Mouse (Mus musculus) stomach, embryonic 16.5 days (tissue): ENCODE results near the gene Vasp. TPM values are rescaled to one million over a fixed set of nuclear protein-coding genes. Genes with fewer than 3 reads are reported as not detected.

Experiments used
- ATAC-seq: fragments of 200-750 bp; cut with Nextera tagmentation; 2 replicates; pipeline ENCODE4 v1.8.0; 2017; ENCODE audit warnings: moderate number of reproducible peaks, moderate TSS enrichment; ENCODE audit not compliant: insufficient read depth, low FRiP score
- H3K27ac ChIP-seq: fragments of 300-500 bp; sonication (generic); 2 replicates; pipeline ENCODE4 v1.5.1; 2014; ENCODE audit warnings: low read length
- H3K27me3 ChIP-seq: fragments of 300-500 bp; sonication (generic); 2 replicates; pipeline ENCODE4 v1.6.1; 2014; ENCODE audit warnings: low read length, control low read depth, mixed read lengths; ENCODE audit not compliant: control insufficient read depth, insufficient read depth
- H3K36me3 ChIP-seq: fragments of 300-500 bp; sonication (generic); 2 replicates; pipeline ENCODE4 v1.6.1; 2014; ENCODE audit warnings: low read length; ENCODE audit not compliant: control insufficient read depth, insufficient read depth
- H3K4me1 ChIP-seq: fragments of 300-500 bp; sonication (generic); 2 replicates; pipeline ENCODE4 v1.6.1; 2014; ENCODE audit warnings: low read length, control low read depth, mixed read lengths; ENCODE audit not compliant: control insufficient read depth, insufficient read depth
- H3K4me2 ChIP-seq: fragments of 300-500 bp; sonication (generic); 2 replicates; pipeline ENCODE4 v1.6.1; 2014; ENCODE audit warnings: low read depth, low read length, mixed read lengths
- H3K4me3 ChIP-seq: fragments of 300-500 bp; sonication (generic); replicated peaks from 2 replicates; pipeline ENCODE4 v1.5.1; 2014; ENCODE audit warnings: mild to moderate bottlenecking, low read length
- H3K9ac ChIP-seq: fragments of 300-500 bp; sonication (generic); 2 replicates; pipeline ENCODE4 v1.6.1; 2014; ENCODE audit warnings: low read length
- H3K9me3 ChIP-seq: fragments of 300-500 bp; sonication (generic); replicated peaks from 2 replicates; pipeline ENCODE4 v1.6.1; 2016; ENCODE audit warnings: low read length, control low read depth; ENCODE audit not compliant: control insufficient read depth
- WGBS: fragments of 180-500 bp; shearing (Covaris S2); extraction: QIAGEN DNeasy Blood & Tissue Kit; methylation state at CpG from one replicate; pipeline ENCODE4 v1.1.7; 2014; 5-methylcytosine and 5-hydroxymethylcytosine counted together
- polyA plus RNA-seq: library from polyadenylated mRNA; unstranded; fragments of >200 nt; fragmentation: Nextera tagmentation; extraction: Ambion mirVana; gene quantifications from 2 replicates; pipeline ENCODE4 v1.2.1, GENCODE M21; 2015

Gene Vasp
- 77.8 and 85.6 TPM in 2 replicates for polyA plus RNA-seq

DNA sequence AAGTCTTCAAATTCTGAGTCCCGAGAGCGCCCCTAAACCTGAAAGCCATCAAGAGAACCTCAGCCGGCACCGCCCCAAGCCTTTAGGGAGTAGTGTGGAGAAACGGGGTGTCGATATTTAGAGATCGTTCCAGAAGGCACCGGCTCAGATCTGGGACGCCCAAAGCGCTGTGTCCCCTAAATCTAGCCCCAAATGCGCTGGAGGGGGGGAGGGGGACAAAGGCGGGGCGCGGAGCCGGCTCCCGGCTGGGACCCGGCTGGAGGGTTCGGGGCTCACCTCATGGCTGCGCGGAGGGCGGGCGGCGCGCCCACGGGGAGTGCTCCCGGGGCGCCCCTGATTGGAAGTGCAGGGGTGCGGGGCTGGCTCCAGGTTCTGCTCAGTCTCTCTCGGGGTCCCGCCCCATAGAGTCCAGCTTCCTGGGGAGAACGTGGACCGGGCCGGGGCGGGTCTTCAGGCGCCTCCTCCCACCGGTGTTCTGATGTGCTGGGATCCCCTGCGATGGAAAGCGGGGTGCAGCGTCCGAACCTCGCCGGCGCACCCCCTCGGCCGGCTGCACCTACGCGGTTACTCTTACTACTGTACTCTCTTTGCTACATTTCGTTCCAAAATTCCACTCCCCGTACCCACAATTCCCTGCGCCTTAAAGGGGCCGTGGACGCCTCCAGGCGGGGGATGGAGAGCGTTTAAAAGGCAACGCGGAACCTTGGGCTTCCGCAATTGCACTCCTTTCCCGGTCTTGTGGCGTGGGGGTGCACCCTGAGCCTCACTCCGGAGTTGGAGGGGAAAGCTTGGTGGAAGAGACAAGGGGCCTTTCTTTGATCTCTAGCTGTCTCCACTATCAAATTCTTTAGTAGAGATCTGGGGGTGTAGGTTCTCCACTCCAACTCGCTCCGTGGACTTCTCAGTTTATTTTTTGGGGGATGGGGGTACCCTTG, at the start of gene Vasp:
Gene Vasp (minus strand): TSS at position 580 of the 935 bp plus-strand sequence.
- H3K9ac ChIP-seq = peak within 1 kb of the TSS; percentile 96
- H3K27ac ChIP-seq = peak within 1 kb of the TSS; percentile 96
- no peaks in the 10 kb centered on the region for H3K9me3 ChIP-seq
- peak; percentile 68 for ATAC-seq
- H3K27me3 ChIP-seq = no peaks in the 10 kb centered on the region
- H3K4me3 ChIP-seq = peak within 1 kb of the TSS; percentile 98
- H3K4me1 ChIP-seq = peaks cover 28% of the 10 kb centered on the region
- WGBS = under 1% methylated on average over 62 of the region's 62 CpGs
- H3K4me2 ChIP-seq = peak within 1 kb of the TSS; percentile 90
- H3K36me3 ChIP-seq = no peaks in the 10 kb centered on the region

DNA sequence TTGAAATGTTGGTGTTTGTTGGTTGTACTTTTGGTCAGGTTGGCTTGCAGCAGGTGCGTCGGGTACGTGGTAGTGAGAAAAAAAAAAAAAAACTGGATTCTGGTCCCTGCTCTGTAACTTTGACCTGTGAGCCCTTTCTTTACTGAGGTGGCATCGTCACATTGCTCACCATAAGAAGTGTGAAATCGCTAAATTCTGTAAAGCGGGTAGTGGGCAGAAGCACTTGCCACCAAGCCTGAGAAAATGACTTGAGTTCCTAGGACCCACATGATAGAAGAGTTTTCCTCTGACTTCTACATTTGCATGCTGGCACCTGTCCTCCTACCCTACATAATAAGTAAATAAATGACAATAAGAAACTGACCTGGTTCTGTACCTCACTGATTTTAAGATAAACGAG, 49.0 kb upstream of the Vasp start:
- no peaks in the 10 kb centered on the region for H3K9me3 ChIP-seq
- no peak for ATAC-seq
- H3K36me3 ChIP-seq = no peaks in the 10 kb centered on the region
- H3K27me3 ChIP-seq = no peaks in the 10 kb centered on the region; the same call in 1 of the 2 replicates
- H3K4me3 ChIP-seq = peak overlapping the region; percentile 55
- H3K27ac ChIP-seq = no peak overlapping the region
- peaks cover 13% of the 10 kb centered on the region for H3K4me1 ChIP-seq
- H3K4me2 ChIP-seq = peak overlapping the region; percentile 87
- peak overlapping the region; percentile 58; the same call in 1 of the 2 replicates for H3K9ac ChIP-seq
- 37% methylated on average over 7 of the region's 7 CpGs for WGBS

DNA sequence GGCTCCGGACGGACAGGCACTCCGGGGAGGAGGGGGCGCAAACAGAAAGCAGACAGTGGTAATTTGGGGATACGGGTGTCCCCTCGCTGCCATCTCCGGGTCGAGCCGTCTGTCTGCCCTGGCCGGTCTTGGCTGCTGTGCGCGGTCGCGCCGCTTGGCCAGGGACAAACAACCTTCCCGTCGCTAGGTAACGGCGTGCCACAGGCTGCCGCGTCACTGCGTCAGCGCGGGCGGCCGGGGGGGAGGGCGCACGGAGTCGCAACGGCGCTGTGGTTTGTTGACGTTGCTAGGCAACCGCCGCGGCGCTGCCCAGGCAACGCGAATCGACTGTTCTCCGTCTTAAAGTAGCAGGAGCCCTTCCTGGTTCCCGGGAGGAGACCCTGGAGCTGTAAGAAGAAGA, 48.3 kb upstream of the Vasp start:
- Histone ChIP-seq H3K4me3 (peak overlapping the region; percentile 55), H3K27me3 (no peaks in the 10 kb centered on the region; the same call in none of the 2 replicates), H3K27ac (no peak overlapping the region; the same call in 1 of the 2 replicates), H3K4me2 (peak overlapping the region; percentile 87), H3K9ac (peak overlapping the region; percentile 70), H3K9me3 (no peaks in the 10 kb centered on the region), H3K4me1 (peaks cover 13% of the 10 kb centered on the region), H3K36me3 (no peaks in the 10 kb centered on the region)
- WGBS = under 1% methylated on average over 41 of the region's 41 CpGs
- peak; percentile 93 for ATAC-seq

DNA sequence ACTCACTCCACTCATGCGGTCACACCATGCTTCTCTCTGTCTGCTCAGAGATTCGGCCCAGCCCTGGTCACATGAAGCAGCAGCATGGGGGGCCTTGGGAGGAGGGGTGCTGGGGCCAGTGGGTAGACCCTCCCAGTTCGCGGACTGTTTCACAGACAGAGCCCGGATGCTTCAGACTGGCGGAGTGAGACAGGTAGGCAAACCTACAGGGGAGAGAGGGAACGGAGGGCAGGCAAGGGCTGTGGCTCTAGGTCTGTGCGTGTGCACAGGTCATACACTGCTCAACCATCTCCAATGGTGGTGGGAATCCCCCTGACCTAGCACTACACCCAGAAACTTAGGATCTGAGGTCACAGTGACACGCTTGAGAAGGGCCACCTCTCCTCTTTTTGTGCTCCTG, 47.8 kb upstream of the Vasp start:
- H3K27me3 ChIP-seq = no peaks in the 10 kb centered on the region; the same call in none of the 2 replicates
- H3K4me2 ChIP-seq = peak overlapping the region; percentile 87
- no peaks in the 10 kb centered on the region for H3K9me3 ChIP-seq
- ATAC-seq = peak; percentile 62; the same call in 1 of the 2 replicates
- peaks cover 13% of the 10 kb centered on the region for H3K4me1 ChIP-seq
- no peak overlapping the region; the same call in 1 of the 2 replicates for H3K27ac ChIP-seq
- H3K9ac ChIP-seq = peak overlapping the region; percentile 70
- H3K36me3 ChIP-seq = no peaks in the 10 kb centered on the region
- H3K4me3 ChIP-seq = peak overlapping the region; percentile 55
- 15% methylated on average over 9 of the region's 9 CpGs for WGBS

DNA sequence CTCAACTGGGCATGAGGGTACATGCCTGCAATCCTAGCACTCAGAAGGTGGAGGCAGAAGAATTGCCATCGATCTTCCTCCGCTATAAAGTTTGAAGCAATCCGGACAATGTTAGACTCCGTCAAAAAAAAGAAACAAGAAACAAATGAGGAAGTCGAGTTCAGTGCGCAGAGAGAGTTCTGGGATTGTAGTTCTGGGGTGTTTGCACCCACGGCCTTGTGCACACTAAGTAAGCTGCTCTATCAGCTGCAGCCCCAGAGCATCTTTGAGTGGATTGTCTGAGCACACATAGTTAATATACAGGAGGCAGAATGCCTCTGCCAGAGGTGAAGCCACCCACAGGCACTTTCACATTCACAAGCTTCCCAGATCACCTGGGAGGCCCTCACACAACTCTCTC, 47.1 kb upstream of the Vasp start:
- Histone ChIP-seq H3K36me3 (no peaks in the 10 kb centered on the region), H3K4me3 (no peak overlapping the region), H3K4me1 (peaks cover 13% of the 10 kb centered on the region), H3K27ac (no peak overlapping the region), H3K4me2 (no peak overlapping the region), H3K27me3 (no peaks in the 10 kb centered on the region; the same call in none of the 2 replicates), H3K9me3 (no peaks in the 10 kb centered on the region), H3K9ac (no peak overlapping the region)
- no peak for ATAC-seq
- 65% methylated on average over 7 of the region's 7 CpGs for WGBS

DNA sequence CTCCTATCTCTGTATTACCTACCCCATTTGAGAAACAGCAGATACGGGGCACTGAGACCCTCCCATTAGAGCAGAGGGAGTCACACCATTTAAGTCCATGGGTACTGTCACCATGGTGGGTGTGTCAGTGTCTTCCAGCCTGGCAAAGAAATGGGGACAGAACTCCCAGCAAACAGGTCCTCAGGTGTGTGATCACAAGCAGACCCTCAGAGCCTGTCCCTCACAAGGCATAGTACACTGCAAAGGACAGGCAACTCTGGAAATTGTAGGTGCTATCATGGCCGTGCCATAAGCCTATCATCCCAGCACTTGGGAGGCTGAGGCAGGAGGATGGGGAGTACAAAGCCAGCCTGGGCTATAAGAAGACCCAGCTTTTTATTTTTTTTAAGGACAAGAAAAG, 46.6 kb upstream of the Vasp start:
- Histone ChIP-seq H3K27ac (no peak overlapping the region), H3K4me2 (no peak overlapping the region), H3K27me3 (no peaks in the 10 kb centered on the region; the same call in none of the 2 replicates), H3K9ac (no peak overlapping the region), H3K4me3 (no peak overlapping the region), H3K36me3 (no peaks in the 10 kb centered on the region), H3K9me3 (no peaks in the 10 kb centered on the region), H3K4me1 (peaks cover 13% of the 10 kb centered on the region)
- ATAC-seq = no peak
- WGBS = 56% methylated on average over 2 of the region's 2 CpGs

DNA sequence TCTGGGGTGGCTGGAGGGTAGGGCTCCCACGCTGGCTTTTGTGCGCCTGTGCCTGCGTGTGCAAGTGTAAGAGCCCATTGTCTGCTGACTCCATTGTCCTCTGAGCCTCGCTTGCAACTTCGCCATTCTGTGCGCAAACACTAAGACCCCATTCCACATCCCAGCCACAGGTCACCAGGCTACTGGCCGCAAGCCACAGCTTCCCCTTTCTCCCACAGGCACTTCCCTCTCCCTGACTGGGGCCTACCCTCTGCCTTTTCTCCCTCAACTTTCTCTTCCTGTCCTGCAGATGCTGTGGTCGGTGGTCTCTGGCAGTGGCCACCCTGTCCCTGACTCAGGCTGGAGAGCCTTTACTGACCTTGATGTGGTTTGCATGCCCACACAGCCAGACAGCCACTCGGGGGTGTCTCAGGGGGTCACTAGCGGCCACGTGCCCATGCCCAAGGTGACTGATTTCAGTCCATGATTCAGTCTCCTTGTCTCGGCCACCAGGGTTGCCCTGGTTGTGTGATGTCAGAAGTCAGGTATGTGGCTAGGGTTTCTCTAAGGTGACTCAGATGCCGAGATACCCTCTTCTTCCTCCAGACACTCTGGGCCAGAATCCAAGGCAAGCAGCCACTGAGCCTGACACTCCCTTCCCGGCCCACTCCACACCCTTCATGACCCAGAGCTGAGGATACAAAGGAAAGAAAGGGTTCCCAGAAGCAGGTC, 45.0 kb upstream of the Vasp start:
- H3K27ac ChIP-seq = no peak overlapping the region
- H3K9me3 ChIP-seq = no peaks in the 10 kb centered on the region
- no peaks in the 10 kb centered on the region; the same call in none of the 2 replicates for H3K27me3 ChIP-seq
- ATAC-seq = no peak
- H3K4me1 ChIP-seq = peaks cover 10% of the 10 kb centered on the region
- no peaks in the 10 kb centered on the region for H3K36me3 ChIP-seq
- peak overlapping the region; percentile 11; the same call in 1 of the 2 replicates for H3K9ac ChIP-seq
- WGBS = 42% methylated on average over 14 of the region's 14 CpGs
- no peak overlapping the region for H3K4me2 ChIP-seq
- H3K4me3 ChIP-seq = no peak overlapping the region

DNA sequence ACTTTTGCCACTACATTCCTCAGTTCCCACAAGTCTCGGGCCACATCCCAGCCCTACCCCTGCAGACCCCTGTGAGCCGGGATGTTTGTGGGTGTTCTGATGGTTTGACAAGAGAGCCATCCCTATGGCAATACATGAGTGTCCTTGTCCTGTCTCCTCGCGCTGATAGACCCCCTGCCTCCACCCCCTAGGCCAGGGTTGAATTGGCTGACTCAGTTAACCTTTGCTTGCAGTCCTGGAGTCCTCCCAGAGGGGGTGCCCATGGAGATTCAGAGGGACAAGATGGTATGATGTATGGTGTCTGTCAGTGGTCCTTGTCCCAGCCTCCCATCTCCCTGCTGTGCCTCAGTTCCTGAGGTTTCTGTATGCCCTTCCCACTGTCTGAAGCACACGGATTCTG, 42.4 kb upstream of the Vasp start:
- WGBS = 47% methylated on average over 5 of the region's 5 CpGs
- H3K4me3 ChIP-seq = no peak overlapping the region
- H3K4me2 ChIP-seq = no peak overlapping the region
- no peak overlapping the region for H3K9ac ChIP-seq
- H3K36me3 ChIP-seq = no peaks in the 10 kb centered on the region
- H3K9me3 ChIP-seq = no peaks in the 10 kb centered on the region
- H3K4me1 ChIP-seq = peaks cover 8% of the 10 kb centered on the region; the same call in 1 of the 2 replicates
- no peaks in the 10 kb centered on the region; the same call in none of the 2 replicates for H3K27me3 ChIP-seq
- ATAC-seq = no peak
- no peak overlapping the region for H3K27ac ChIP-seq
